Comparison of ENCODE assay signal across 8 mouse cellular contexts in genomic region chr19:59459158-59459781, GRCm38 (mm10). TPM values are rescaled to one million over a fixed set of nuclear protein-coding genes. Genes with fewer than 3 reads are reported as not detected.
A peak's percentile ranks its signal among the peaks of the same experiment; 100 is the strongest.
DNase-seq lines count a peak whose midpoint lies in the region; ATAC-seq lines count a peak whose summit lies in the region.

No protein-coding gene starts in this region.

- peaks cover 14% of the 10 kb centered on the region; the same call in 1 of the 2 replicates for H3K4me1 ChIP-seq in embryonic facial prominence, embryonic 12.5 days

- peak overlapping the region; percentile 49 for H3K4me3 ChIP-seq in embryonic facial prominence, embryonic 12.5 days

- H3K36me3 ChIP-seq in embryonic facial prominence, embryonic 12.5 days: no peaks in the 10 kb centered on the region

- under 1% methylated on average over 71 of the region's 75 CpGs for WGBS in embryonic facial prominence, embryonic 12.5 days

- H3K4me2 ChIP-seq in embryonic facial prominence, embryonic 12.5 days (replicated peaks): peak overlapping the region; percentile 62

- DNase-seq in kidney, adult 18-20 months: peak; percentile 67
- DNase-seq in kidney, adult 11 months: no peak
- DNase-seq in NIH3T3 (ENCODE audit: low read depth): peak; percentile 78
- DNase-seq in induced T-regulatory cell, adult 2 months (ENCODE audit: low read depth): peak; percentile 16
- peak; percentile 15 for DNase-seq in thymus, postnatal 0 days (ENCODE audit: low spot score)
- DNase-seq in urinary bladder, adult 2 months (ENCODE audit: low spot score): no peak

- no peak for ATAC-seq in embryonic facial prominence, embryonic 12.5 days (ENCODE audit: insufficient number of reproducible peaks, insufficient read depth, low FRiP score, low TSS enrichment)
- ATAC-seq in megakaryocyte progenitor cell, adult 5-6 weeks (replicated peaks; ENCODE audit: poor library complexity): 0 out of 2 replicates have a peak, but pooled peaks have one; percentile 7

- H3K9me3 ChIP-seq in embryonic facial prominence, embryonic 12.5 days: no peaks in the 10 kb centered on the region

- H3K27ac ChIP-seq in embryonic facial prominence, embryonic 12.5 days: peak overlapping the region; percentile 90

- peak overlapping the region; percentile 77 for H3K9ac ChIP-seq in embryonic facial prominence, embryonic 12.5 days

- peaks cover 79% of the 10 kb centered on the region for H3K27me3 ChIP-seq in embryonic facial prominence, embryonic 12.5 days

RNA-seq across cellular contexts. Expression of gene Emx2, which starts 1.1 kb away (rescaled TPM):
- 20.6 and 23.7 TPM in 2 replicates for polyA plus RNA-seq in embryonic facial prominence, embryonic 12.5 days (2016; fragmentation: Nextera tagmentation; extraction: Ambion mirVana)
- not detected in 2 replicates for total RNA-seq in megakaryocyte progenitor cell, adult 5-6 weeks (2015)
- not detected in 2 replicates for total RNA-seq in megakaryocyte progenitor cell, adult 5-6 weeks (2017)
- 0.12 TPM in 1 of 2 replicates, not detected in the other for polyA plus RNA-seq in thymus, postnatal 0 days (2015; fragmentation: Nextera tagmentation; extraction: Ambion mirVana)
- 0.13 and 0.40 TPM in 2 replicates for polyA plus RNA-seq in urinary bladder, adult 2 months (2012; rRNA removed)

Comparison
In these comparisons a context has a peak if more than half of its experiments do, and no peak if none do; other contexts are left out.
1. DNase-seq: peak in kidney, adult 18-20 months (single experiment), NIH3T3 (single experiment), induced T-regulatory cell, adult 2 months (single experiment) and thymus, postnatal 0 days (single experiment); none in kidney, adult 11 months (single experiment) and urinary bladder, adult 2 months (single experiment).
2. RNA of gene Emx2, which starts 1.1 kb away (polyA plus RNA-seq): 20.6 to 23.7 TPM in embryonic facial prominence, embryonic 12.5 days; 0.13 to 0.40 TPM in urinary bladder, adult 2 months and 0.12 TPM in thymus, postnatal 0 days; every median in the first group is over 10 times any median in the second.